Mouse (Mus musculus) embryo, embryonic 9.5 days (tissue): ENCODE measurements around the gene Emx1.

Experiments
- DNase-seq: peaks from one replicate; pipeline ENCODE4 v3.0.0-alpha.2; 2017; ENCODE audit errors: extremely low spot score

Gene Emx1

DNA sequence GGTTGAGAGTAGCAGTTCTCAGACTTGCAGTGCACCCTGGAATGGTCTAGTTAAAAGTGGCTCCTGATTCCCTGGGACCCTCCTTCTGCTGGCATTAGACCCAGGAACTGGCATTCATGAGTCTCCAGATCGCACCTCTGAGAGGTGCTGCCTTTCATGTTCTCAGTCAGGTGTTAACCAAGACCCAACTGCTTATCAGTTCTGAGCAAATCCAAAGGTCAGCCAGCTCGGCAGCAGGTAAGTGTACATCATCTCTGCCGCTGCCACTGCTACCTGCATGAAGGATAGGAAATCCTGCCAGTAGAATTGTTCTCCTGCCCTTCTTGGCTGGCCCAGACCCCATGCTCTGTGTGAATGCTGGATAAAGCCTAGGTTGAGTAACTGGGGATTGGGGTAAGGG lies 43.5 kb downstream of the Emx1 start:
- DNase-seq: no peak

DNA sequence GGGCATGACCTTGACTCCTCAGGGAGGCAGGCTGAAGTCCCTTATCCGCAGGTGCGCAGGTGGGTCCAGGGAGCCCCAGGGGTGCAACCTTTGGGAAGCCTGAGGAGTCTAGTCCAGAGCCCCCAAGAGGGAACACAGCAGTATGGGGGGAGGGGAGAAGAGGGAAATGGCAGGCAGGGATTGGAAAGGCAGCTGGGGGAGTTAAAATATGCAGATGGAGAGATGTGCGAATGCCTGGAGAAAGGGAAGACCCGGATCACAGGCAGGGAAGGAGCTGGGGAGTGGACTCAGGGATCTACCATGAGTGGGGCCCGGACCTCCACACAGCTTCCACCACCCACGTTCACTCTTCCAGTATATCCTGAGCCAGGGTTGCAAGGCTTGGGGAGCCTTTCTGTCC lies 44.2 kb downstream of the Emx1 start:
- no peak for DNase-seq

DNA sequence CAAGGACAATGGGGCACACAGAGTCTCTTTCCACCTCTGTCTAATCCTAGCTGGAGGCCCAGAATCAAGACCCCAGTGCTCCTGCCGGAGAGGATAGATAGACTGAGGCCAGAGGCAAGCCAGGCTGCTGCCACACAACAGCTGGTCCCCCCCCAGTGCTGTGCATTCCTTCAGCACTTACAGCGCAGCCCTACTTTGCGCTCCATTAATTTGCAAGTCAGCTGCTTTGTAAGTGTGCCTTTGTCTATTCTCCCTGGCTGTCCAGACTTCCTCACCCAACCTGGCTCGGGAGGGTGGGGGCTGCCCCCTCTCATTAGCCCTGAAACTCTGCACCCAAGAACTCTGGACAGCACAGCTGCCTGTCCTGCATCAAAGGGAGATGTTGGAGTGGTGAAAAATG lies 44.8 kb downstream of the Emx1 start:
- no peak for DNase-seq

DNA sequence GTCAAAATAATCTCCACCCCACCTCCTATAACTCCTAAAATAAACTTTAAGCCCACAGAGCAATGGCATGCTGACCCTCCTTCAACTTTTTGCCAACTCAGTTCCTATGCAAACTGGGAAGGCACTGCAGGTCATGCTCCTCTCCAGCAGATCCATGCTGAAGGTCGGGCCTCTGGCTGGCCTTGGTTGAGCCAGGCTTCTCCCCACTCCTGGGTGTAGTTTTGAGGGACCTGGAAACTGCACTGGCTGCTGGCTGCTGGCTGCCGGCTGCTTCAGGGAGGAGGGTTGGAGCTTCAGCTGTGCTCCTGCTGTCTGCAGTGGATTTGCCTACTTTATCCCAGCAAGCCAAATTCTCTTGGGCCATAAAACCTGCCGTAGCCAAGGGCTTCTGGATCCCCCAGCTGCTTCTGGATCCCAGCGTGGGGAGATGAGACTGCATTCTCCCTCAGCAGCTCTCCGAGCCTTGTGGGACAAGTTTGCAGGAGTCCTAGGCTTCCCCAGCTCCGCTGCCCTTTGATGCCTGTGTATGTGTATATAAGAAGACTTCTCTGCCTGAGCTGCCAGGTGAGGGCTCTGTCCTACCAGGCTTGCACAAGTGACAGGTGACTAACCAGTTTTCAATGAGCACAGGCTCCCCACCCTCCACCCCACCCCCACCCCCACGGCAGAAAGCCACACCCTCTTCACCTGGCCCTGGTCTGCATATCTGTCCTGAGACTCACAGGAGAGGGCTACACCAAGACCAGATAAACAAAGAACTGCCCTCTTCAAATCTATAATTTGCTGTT lies 45.8 kb downstream of the Emx1 start:
- DNase-seq: no peak

DNA sequence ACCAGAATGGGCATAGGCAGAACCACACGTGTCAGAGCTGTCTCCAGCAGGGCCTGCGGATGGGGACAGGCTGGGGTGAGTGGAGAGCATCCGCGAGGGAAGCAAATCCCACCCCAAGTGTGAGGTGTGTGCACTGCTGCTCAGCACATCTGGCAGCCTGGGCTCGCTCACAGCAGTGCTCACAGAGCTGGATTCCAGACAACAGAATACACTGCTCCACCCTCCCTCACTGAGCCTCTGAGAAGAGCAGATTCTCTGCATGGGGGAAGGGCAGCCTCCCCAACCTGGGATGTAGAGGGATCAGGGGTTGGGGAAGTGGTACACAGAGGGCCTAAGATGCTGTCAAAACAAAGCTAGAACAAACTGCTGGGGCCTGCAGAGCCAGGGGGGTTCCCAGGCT lies 47.6 kb downstream of the Emx1 start:
- no peak for DNase-seq

DNA sequence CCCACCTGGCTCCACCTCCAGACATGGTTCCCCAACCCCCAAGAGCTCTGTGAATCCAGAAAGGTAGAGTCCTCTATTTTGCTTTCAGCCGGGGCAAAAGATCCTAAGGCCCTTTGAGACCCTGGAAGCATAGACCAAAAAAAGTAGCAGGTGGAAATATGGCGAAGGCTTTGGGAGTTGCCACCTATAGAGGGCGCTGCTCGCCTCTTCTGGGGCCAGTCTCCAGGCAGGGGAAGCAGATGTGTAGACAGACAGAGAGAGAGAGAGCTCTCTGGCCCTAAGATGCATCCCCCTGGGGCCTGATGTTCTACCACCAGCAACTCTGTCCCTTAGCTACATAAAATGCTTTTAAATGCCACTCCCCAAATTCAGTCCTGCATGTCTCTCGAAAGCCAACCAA lies 49.8 kb downstream of the Emx1 start:
- peak; percentile 54 for DNase-seq

DNA sequence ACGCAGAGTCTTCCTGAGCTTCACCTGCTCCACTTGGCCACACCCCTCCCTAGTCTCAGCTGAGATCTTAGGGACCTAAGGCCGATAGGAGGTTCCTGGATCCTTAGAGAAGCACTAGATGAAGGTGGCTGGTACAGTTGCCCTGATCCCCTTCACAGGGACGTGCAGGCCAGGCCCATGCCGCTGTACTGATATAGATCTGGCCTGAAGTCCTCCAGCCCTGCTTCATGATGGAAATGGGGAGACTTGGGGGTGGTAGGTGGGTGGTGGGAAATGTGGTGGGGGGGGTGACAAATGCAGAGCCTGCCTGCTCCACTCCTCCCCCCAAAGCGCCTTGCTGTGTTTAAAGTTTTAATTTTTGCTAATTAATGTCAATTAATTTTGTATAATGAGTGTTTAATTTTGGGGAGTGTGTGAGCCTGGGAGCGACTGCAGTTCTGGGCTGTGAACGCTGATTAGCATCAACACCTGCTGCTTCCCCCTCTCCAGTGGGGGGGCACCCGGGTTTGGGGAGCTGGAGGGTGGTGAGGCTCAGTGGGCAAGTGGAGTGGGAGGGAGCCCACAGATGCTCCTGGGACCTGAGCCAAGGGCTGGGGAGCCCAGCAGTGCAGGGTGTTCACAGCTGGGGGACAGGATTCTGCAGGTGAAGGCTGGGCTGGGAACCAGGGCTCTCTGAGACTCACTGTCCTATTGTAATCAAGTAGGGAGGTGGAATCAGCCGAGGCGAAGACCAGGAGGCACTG lies 50.5 kb downstream of the Emx1 start:
- DNase-seq: no peak

DNA sequence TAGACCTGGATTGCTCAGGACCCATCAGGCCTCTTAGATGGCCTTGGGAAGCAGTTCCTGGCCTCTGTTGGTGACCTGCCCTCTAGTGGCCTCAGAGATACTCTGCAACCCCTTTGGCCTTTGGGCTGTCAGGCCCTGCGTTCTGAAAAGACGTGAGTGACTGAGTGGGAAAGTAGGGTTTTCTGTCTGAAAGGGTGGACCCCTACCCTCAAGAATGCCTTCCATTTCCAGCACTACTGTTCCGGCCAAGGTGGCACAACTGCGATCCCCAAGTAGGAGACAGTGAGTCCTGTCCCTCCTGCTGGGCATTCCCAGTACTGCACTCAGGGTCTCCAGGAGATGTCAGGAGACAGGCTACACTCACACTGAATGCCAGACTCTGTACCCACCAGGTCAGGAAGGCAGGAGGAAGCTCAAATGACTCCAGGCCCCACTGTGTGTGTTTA lies 51.8 kb downstream of the Emx1 start:
- DNase-seq: peak; percentile 81

DNA sequence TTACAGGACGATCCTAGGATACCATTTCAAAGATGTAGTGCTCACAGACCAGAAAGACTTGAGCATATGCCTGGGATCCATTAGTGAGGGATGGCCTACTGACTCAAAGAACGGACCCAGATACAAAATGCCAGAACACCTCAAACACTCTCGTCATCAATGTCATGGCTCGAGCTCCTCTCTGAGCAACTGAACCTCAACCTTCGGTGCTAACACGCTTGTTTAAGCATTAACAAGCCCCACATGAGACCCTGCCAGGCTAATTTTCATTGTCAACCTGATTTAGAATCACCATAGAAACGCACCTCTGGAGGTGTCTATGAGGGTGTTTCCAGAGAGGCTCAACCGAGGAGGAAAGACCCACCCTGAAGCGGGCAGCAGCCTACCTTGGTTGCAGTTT lies 62.6 kb downstream of the Emx1 start:
- no peak for DNase-seq

DNA sequence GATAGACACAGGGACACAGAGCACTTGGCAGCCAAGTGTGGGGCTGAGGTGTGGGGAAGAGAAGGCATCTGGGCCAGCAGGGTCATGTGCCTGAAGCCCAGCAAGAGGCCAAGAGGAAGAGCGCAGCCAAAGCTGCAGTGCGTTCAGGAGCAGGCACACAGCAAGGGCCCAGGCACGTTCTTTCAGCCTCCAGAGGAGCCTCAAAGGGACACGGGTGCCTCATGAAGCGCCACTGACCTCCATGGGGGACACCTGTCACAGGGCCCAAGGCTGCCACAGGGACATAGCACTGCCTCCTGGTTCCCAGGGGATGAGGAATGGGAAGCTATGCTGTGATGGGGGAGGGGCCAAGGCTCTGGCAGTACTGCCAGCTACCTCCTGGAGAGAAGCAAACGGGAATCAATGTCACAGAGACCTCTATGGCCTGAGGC lies 63.6 kb downstream of the Emx1 start:
- no peak for DNase-seq

DNA sequence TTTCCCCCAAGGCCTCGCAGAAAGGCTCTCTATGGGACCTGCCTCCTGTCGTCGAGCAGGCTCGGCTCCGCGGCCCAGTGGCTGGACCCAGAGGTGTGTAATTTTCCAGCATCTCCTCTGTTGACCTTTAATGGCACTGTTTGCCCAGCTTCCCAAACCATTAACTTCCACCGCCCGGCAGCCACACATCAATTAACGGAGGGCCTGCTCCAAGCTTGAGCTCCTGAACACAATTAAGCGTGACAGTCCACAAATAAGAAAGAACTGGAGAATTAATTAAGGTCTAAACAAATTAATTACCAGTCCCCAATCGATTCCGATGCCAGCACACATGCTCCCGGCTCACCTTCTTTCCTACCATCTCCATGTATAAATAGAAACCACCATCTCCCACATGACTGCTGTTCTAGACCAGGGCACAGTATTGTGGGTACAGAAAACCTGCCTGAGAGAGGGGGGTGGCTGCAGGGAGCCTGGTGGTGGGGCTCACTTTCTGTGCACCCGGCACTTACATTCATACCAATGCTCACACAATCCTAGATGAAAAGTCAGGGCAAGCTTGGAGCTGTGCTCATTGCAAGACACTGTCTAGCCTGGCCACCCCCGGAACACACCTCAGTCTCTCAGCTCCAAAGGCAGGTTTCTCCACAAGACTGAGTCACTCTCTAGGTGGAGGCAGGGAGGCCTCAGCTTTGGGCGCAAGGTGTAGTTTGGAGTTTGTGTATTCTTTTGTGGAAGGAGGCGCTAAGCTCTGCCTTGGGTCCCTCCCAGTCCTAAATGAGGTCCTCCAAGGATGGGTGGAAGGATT lies 65.2 kb downstream of the Emx1 start:
- no peak for DNase-seq

DNA sequence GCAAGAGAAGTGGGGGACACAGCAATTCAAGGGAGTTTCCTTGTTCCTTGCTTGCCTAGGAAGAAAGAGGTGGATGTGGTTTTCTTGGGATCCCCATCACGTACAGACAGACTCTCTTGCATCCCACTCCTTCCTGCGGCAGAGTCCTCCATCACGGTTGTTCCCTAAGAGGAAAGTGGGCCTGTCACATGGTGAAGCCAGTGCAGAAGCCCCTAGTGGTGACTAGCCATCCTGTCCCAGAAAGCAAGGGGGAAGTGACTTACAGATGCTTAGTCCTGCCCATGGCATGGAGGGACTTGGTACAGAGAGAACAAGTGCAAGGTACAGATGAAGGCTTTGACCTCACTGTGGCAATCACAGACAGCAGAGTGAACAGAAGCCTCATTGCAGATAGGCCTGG lies 66.0 kb downstream of the Emx1 start:
- DNase-seq: no peak
